Mouse (Mus musculus) right cerebral cortex, adult 18-20 months (tissue): ENCODE data around the gene Mlycd.
A peak's percentile ranks its signal among the peaks of the same experiment; 100 is the strongest.

Source experiments
- DNase-seq: peaks from one replicate; pipeline ENCODE4 v3.0.0; 2022; ENCODE audit warnings: mixed read lengths

Gene Mlycd

DNA sequence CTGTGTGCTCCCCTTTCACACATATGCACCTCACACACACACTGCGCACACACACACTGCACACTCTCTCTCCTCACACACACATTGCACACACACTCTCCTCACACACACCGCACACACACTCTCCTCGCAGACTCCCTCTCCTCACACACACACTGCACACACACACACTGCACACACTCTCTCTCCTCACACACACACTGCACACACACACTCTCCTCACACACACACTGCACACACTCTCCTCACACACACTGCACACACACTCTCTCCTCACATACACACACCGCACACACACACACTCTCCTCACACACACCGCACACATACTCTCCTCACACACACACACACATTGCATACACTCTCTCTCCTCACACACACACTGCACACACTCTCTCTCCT, 10.0 kb downstream of the Mlycd start:
- no peak for DNase-seq

DNA sequence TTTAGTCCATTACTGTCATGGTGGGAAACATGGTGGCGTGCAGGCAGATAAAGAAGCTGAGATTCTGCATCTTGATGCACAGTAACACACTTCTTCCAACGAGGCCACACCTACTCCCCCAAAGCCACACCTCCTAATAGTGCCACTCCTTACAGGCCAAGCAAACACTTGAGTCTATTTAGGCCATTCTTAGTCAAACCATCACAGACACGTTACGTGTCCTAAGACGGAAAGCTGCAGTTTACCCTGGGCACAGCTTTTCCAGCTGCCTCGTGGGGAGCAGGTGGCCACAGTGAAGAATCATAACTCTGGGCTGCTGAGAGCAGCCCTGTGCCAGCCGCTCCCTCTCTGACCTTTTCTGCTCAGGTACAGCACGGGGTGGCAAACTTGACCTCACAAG, 13.6 kb downstream of the Mlycd start:
- DNase-seq: no peak

DNA sequence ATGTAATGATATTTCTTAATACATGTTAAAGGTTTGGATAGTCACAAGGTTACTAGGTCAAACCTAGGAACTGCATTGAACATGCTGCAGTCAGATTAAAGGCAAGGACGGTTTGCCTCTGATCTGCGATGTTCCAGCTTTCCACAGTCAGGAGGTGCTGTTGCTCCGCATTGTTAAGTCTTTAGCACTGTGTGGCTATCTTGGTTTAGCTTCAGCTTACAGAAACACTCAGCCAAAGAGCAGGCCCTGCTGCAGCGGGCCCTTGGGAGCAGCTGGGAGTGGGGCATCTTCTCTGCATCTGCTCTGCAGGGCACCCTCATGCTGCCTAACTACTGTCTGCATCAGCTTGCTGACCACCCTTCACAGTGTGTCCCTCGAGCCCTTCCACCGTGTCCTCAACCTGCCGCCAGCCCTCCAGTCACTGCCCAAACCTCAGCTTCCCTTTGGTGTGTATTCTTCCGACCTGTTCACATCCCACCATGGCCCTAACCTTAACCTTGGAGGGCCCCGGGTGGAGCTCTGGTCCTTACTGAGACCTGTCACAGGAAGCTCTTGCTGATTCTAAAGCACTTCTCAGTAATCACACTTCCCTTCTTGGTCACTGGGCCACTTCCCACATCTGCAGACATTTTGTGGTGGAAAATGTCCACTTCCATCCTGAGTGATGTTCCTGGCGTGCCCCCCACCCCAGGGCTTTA, 17.5 kb downstream of the Mlycd start:
- no peak for DNase-seq

DNA sequence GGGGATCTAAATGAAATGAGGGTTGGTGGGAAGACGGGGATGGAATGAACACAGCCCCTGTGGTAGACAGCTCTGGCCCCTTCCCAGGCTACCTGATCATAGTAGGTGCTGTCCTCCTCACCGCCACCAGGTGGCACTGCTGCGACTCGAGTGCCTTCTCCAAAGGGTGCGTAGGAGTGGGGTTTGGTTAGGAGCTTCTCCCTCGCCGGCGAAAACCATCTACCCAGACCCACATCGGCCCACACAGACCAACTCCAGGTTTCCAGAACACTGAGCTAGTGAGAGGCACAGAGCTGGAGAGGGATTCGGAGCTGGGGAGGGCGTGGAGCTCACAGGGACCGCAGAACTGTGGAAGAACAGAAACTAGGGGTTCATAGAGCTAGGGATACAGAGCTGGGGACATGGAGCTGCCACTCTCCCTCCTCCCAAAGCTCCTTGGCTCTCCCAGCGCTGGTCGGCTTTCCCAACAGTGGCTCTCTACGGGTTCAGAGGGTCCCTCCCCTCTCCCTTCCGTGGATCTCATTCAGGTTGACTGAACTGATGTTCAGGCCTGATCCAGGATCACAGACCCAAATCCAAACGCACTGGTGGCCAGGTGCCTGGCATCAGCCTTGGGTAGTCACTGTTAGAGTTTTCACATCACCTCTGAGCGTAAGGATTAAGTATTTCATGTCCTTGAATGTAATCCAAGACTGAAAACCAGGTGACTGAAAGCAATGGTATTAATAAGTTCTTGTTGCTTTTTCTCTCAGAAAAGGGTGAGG, 18.2 kb downstream of the Mlycd start:
- peak; percentile 82 for DNase-seq

DNA sequence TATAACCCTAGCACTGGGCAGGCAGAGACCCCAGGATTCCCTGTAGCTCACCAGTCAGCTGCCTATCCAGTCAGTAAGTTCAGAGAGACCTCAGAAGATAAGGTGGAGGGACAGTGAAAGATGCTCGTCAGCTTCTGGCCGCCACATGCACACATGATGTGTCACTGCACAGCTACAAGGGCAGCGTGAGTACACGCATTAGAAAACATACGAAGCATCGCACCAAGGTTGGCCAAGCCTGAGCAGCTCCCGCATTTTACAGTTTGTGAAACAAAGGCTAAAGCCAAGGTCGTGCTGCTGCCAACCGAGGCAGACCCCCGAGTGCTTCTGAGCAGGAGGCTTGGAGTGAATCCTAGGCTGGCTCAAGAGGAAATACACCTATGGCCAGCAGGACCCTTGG, 18.9 kb downstream of the Mlycd start:
- DNase-seq: no peak

DNA sequence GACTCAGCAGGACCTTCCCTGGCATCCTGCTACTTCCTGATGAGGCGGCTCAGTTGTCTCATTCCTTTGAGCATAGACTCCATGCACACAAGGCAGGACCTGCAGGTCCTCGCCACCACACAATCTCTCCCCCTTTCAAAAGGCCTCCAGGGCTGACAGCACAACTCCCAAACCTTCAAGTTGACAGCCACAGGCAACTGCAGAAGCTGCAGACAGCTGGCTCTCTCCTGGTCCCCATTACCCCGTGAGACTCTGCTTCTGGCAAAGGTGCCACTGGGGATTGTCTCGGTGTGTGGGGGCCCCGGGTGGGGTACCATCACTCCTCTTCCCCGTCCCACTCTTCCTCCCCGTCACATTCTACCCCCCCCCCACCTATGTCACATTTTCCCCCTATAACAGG, 25.6 kb downstream of the Mlycd start:
- DNase-seq: no peak

DNA sequence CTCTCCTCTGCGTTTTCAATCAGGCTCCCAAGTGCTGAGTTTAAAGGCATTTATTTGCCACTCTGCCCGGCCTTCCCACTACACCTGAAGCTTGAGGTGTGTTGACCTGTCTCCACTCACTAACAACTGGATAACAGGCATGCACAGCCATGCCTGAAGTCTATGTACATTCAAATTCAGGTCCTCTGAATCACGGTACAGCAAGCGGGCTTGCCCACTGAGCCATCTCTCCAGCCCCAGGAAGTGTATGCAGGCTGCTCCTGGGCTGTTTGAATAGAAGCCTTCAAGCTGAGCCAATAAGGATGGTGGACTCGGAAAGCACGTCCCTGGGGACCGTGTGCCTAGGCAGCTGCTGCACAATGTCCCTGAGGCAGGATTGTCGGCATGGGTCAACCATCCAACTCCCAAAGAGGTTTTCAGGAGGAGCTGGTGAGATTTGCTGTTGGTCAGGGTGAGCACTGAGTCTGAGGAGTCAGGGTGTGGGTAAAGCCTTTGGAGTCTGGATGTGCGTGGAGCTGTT, 27.0 kb downstream of the Mlycd start:
- no peak for DNase-seq

DNA sequence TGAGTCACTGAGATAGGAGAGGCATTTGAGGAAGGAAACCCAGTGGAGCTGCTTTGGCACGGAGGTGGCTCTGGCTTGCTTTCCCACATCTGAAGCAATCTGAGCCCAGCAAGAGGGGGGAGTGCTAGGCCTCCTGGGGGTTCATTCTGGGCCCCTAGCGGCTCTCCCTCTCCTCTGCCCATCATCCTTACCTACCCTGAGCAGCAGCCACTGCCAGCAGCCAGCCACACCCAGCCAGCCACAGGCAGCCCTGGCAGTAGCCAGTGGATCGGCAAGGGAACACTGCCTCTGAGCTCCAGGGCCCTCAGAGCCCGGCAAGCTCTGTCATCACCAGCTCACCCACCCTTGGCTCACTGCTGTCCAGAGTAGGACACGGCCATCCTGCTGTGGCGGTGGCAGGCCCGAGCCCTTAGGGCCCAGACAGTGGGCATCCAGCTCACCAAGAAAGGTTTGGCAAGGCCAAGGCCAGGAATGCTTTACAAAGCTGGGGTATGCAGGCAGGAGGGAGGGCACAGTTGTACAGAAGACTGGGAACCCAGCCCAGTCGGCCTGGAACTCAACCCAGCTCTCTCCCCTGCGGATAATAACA, 27.5 kb downstream of the Mlycd start:
- no peak for DNase-seq

DNA sequence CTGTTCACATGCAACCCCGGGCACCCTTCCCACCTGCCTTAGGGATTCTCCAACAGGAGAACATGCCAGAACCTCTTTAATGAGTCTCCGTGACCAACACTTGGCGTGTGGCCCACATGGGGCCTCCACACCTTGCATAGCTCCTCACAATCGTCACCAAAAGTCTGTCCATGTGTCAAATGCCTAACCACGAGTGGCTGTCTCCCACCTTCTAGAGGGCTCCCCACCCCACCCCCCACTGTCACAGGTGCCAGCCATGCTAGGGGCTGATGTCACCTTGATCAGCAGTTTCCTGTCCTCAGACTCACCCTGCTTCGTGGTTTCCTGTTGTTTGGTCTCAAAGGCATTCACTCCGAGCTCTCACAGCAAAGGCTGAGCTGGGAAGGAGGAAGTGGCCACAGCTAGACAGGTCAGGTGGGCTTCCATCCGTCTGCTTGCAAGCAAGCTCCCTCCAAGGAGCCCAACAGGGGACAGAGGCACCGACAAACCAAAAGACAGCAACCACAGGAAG, 29.0 kb downstream of the Mlycd start:
- DNase-seq: no peak

DNA sequence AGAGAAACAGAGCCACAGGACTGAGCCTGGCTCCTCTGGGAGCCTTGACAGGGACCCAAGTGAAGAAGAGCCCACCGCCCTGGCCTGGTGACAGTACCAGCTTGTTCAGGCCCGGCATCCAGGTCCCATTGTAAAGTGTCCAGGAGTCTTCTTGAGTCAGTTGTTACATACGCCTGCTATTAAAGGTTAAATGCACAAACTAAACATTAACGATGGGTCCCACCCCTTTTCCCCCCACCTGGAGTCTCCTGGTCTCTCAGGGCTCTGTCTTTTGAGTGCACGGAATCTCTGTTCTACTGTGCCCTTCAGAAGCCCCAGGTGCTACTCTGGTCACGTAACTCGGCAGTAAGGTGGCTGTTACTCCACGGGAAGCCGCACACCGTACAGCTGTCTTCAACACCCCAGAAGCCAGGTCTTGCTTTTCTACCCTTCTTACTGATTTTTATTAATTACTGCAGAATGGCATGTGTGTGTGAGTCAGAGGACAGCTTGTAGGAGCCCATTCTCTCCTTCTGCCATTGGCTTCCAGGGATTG, 29.6 kb downstream of the Mlycd start:
- DNase-seq: no peak

DNA sequence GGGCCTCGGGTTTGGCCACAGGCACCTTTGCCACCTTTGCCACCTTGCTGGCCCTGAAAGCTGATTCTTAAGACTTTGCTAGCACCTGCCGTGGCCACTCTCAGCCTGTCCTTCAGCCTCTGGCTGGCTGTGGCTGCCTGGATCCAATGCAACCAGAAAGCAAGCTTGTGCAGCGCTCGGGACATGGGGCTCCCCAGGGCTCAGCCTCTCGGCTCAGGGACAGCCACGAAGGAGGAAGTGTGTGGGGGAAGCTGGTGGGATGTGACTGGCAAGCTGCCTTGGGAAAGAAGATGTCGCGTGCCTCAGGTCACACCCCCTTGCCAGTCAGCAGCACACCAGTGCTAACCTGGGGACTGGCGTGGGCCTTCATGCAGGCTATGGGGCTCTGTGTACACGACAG, 30.1 kb downstream of the Mlycd start:
- DNase-seq: no peak

DNA sequence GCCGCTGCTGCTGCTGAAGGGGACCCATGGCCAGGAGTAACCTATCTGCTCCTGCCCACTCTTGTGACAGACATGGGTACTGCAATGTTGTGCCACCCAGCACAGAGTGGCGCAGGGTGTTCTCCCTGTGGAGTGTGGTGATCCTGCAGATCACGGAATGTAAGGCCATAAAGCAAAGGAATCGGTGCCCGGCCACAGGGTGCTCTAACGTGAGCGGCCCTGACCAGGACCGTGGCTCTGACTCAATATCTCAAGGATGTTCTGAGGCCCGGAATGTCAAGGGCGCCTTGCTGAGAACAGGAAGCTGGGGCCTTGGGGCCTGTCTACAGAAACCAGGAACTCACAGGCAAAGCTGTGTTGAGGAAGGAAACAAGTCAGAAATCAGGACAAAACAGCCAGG, 30.9 kb downstream of the Mlycd start:
- DNase-seq: no peak

DNA sequence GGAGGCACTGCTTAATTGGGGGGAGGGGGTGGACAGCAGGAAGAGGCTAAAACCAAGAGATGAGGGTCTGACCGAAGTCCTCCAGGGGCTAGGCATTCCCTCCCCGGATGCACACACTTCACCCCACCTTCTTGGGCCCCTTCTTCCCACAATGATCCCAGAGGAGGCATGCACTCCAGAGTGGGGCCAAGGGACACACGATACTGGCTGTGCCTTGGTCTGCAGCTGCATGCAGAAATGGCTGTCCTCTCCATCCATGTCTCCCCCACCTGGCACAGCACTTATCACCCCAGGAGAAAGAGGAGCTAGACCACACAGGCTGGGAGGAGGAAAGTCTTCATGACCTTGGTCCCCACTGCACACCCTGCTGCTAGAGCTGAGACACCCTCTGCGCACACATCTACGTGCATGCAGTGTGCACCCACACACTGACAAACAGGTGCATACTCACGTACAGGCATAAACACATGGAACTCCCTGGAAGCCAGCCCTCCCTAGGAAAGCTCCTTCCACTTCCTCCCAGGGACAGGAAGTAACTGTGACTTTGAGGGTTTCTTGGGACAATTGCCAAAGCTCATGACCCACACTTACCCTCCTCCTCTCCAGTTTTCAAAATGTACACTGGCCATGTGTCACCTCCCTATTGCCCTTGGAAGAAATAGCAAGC, 31.5 kb downstream of the Mlycd start:
- DNase-seq: no peak

DNA sequence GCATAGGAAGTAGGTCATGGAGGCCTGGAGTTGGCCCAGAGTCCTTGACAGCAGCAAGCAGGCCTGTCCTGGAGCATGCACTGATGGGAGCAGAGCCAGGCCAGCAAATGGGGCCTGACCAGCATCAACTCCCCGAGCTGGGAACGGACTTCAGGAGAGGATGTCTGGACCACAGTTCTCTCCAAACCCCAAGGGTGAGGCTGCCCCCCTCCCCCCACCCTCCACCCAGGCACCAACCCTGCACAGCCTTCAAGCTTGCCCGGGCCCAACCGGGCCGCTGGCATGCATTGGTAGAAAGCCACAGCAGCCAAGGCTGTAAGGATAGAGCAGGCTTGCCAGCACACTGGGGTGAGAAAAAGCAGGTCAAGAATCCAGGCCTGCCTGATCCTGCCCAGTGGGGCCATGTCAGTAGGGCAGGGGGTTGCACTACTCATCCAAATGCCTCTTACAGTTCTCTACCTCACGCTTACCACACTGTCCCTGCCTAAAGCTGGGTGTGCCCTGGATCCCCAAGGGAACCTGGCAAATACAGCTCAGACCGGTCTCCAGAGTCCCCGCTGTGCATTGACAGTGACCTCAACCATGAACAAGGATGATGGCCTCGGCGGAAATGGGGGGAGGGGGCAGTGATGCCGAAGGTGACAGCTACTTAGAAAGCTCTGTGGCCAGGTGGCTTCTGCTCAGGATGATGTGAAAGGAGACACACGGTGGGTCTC, 33.1 kb downstream of the Mlycd start:
- DNase-seq: no peak

DNA sequence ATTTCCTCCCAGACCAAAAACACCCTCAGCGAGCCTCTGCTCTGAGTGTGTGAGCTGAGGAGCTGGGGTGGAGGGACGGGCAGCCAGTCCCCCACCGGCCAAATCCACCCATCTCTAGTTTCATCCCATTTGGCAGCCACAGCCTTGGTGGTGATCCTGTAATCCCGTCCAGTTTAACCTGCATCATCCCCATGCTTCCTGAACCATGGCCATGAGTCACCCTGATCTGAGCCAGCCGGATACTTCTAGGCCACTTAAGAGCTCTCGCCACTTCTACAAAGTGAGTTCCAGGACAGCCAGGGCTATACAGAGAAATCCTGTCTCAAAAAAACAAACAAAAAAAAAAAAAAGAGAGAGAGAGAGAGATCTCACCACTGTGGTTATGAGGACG, 33.7 kb downstream of the Mlycd start:
- DNase-seq: no peak

DNA sequence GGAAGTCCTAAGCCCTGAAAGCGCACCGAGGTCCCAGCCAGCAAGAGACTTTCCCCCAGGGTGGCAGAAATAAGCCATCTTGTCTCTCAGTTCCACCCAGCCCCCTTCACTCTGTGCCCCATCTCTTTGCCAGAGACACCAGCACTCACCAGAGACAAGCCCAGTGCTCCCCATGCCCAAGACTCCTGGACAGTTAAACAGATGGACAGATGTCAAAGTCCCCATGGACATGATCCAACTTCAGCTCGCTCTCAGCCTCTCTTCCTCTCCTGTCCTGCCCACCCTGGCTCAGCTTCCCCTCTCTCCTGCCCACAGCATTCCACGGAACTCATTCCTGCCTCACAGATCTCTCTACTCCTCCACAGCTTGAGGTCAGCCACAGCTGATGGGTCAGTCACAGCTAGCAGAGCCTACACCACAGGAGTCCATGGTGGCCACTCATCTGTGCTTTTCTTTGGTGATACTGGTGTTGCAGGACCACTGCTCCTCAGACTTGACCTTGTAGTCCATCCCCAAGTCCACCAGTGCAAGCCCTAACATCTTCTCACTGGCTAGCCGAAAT, 34.2 kb downstream of the Mlycd start:
- DNase-seq: no peak

DNA sequence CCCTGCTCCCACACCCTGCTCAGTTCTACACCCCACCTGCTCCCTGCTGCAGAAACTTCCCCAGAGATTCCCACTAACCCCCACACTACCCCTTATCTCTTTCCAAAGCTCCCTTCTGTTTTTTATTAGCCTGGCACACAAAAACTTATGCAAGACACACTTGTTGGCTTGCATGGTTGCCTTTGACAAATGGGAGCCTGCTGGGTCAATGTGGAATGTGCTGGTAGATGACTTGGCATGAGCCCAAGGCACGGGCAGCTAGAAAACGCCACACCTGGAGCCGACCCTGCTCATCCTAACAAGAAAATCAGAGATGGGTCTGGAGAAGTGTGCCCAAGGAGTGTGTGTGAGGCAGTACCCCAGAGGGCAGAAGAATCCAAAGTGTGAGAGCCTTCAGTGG, 34.9 kb downstream of the Mlycd start:
- DNase-seq: no peak

DNA sequence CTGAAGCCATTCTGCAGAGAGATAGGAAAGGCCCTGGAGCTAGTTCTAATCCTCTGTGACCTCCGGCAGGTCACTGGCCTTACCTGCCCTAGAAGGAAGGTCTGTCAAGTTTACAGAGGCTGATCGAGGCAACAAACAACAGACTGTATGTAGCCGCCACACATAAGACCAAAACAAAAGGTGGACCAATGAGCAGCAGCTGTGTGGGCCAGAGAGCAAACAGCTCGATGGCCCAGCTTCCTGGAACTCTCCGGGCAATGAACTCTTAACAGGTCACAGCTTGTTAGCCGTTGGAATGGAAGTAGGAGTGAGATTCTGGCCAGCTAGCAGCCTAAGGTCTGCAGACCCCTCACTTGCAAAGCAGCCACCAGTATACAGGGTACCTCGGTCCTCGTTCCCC, 35.6 kb downstream of the Mlycd start:
- no peak for DNase-seq

DNA sequence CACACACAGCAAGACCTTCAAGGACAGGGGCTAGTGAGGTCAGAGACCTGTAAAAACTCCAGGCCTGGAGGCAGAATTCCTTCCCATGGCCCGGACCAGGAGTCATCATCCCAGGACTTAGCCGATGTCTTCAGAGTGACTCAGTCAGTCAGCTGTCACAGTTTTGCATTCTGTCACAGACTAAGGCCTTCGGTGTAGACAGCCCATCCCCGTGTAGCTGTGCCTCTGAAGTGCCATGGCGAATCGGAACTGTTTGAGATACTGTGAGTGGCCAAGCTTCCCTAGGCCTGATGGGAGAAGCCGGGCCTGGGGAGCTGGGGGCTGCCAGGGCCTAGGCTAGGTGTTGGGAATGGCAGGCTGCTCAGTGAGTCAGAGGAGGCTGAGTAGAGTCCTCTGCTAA, 36.0 kb downstream of the Mlycd start:
- DNase-seq: no peak

DNA sequence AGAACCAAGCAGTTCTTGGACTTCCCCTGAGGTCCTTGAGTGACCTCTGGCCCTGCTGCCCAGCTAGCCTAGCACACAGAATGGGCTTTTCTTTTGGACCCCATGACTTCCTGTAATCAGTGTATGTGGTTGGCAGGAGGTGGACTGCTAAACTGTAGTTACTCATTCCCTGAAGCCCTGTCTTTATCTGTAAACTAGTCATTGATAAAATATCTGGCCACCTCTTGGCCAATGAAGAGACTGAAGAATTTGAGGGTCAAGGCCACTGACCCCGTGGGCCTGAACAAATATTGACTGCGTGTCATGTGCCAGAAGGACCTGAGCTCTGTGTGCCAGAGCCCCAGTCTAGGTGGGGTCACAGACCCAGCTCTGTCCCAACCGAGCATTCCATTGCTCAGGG, 37.7 kb downstream of the Mlycd start:
- DNase-seq: no peak

DNA sequence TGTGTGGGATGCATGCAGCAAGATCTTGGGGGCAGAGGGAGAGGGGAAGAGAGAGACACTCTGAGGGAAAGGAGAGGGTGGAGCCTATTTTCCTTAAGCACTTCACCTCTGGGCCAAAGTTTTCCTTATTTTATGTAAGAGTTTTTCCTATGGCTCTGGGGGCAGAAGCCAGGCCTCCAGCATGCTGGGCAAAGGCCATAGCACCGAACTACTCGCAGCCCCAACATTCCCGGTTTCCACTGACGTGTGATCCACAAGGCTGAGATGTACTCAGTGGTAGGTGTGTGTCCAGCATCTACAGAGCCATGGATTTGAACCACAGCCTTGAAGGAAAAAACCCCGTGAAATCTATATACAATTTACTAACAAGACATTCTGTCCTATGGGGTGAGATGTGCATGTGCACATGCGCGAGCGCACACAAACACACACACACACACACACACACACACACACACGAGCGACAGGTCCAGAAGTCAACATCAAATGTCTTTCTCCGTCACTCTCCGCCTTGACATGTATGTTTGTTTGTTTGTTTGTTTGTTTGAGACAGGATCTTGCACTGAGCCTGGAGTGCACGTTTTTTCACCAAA, 39.0 kb downstream of the Mlycd start, which contains the start of gene Osgin1:
Gene Osgin1, plus strand, starts transcription at position 543 of the 593 bp plus-strand sequence.
- no peak for DNase-seq

DNA sequence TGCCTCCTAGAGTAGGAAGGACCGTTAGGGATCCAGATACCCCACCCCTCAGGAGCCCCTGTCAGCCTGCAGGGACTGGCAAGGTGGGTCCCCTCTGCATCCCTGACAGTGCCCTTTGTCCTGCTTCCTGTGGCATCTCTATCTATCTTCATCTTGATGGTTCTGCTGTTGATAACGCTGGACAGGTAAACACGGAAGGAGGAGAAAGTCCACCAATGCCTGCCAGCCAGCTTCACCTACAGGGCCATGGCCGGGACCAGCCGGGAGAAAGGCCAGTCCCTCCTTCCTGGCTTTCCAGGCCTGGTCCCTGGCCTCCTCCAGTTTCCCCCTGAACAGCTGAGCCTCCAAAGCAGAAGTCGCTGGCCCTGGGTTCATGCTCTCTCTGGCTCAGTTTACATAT, 39.9 kb downstream of the Mlycd start:
- no peak for DNase-seq
